Mouse (Mus musculus): ENCODE results near the gene Tmem104. TPM values are rescaled to one million over a fixed set of nuclear protein-coding genes. Genes with fewer than 3 reads are reported as not detected.

The Tmem104 gene
- polyA plus RNA-seq, 1 experiment from 2014 or later: 8.6 TPM

DNA sequence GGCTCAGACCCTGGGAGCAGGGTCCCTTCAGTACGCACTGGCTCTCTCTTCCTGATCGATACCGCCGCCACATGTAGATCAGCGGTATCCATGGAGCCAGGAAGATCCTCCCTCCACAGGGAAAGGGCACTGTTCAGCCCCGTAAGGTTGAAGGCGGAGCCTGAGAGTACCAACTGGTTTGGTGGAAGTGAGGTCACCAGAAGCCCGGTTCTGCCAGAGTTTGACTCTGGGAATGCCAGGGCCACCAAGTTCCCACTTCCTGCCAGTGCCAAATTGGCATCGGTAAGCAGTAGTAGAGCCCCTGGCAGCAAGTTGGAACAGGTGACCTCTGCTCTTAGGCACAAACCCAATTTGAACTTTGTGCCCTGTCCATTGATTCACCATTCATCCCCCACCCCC, 22.3 kb upstream of the Tmem104 start:
- peak overlapping the region; percentile 71 for H3K9ac ChIP-seq (ENCODE audit: low read length)
- no peak for ATAC-seq (ENCODE audit: low read depth)
- peaks cover 21% of the 10 kb centered on the region for H3K4me1 ChIP-seq (replicated peaks; ENCODE audit: control insufficient read depth, insufficient read depth, low read length)
- H3K36me3 ChIP-seq (ENCODE audit: control insufficient read depth, insufficient read depth, low read length): no peaks in the 10 kb centered on the region
- 1% methylated on average over 9 of the region's 9 CpGs for WGBS
- no peak overlapping the region for H3K27ac ChIP-seq (ENCODE audit: low read length)
- H3K27me3 ChIP-seq (ENCODE audit: control insufficient read depth, insufficient read depth, low read depth, low read length): peaks cover 12% of the 10 kb centered on the region
- peak overlapping the region; percentile 76 for H3K4me3 ChIP-seq (ENCODE audit: low read length)
- H3K4me2 ChIP-seq (ENCODE audit: low read depth, low read length): peak overlapping the region; percentile 88
- H3K9me3 ChIP-seq (ENCODE audit: control insufficient read depth, low read length): no peaks in the 10 kb centered on the region

DNA sequence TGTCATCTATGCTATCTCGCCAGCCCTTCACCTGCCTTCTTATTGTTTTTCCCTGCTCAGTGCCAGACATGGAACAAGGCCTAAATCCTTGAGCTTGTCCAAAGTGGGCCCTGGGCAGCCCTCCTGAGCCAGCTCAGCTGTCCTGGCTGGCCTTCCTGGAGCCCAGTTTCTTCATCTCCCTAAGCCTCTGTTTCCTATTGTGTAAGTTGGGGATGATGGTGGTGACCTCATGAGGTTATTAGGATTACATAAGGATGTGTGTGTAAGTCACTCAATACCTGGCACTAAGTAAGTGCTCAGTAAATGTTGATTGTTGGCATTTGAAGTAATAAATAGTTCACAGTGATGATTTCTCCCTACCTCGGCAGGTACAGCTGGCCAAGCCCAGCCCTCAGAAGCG, 20.5 kb upstream of the Tmem104 start:
- Histone ChIP-seq H3K4me2 (ENCODE audit: low read depth, low read length) (no peak overlapping the region), H3K4me1 (replicated peaks; ENCODE audit: control insufficient read depth, insufficient read depth, low read length) (peaks cover 21% of the 10 kb centered on the region), H3K9me3 (ENCODE audit: control insufficient read depth, low read length) (no peaks in the 10 kb centered on the region), H3K27me3 (ENCODE audit: control insufficient read depth, insufficient read depth, low read depth, low read length) (peaks cover 12% of the 10 kb centered on the region), H3K9ac (ENCODE audit: low read length) (no peak overlapping the region), H3K27ac (ENCODE audit: low read length) (no peak overlapping the region), H3K4me3 (ENCODE audit: low read length) (no peak overlapping the region), H3K36me3 (ENCODE audit: control insufficient read depth, insufficient read depth, low read length) (no peaks in the 10 kb centered on the region)
- ATAC-seq (ENCODE audit: low read depth): no peak
- 74% methylated on average over 3 of the region's 3 CpGs for WGBS

DNA sequence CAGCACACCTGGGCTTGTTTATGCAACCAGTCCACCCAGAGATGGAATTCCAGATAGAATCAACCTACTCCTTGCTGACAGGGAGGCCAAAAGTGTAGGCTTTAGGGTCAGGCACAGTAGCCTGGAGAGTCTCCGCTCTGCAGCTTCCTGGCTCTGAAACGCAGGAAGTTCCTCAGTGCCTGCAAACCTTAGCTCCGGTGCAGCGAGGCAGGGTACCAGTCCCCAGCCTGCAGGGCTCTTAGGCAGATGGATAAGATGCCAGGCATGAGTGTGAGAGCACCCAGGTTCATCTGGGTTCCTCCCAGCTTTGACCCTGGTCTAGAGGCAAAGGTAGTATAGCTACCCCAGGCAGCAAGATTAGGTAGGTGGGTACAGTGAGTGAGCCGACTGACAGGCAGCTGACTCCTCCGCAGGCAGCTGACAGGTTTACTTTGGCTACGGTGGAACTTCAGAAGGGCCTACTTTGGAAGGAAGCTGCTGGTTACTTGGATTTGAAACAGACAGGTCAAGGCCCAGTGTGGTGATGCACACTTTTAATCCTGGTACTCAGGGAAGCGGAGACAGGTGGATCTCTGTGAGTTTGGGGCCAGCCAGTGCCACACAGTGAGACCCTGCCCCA, 19.5 kb upstream of the Tmem104 start:
- Histone ChIP-seq H3K4me2 (ENCODE audit: low read depth, low read length) (no peak overlapping the region), H3K9me3 (ENCODE audit: control insufficient read depth, low read length) (no peaks in the 10 kb centered on the region), H3K4me3 (ENCODE audit: low read length) (no peak overlapping the region), H3K27me3 (ENCODE audit: control insufficient read depth, insufficient read depth, low read depth, low read length) (peaks cover 12% of the 10 kb centered on the region), H3K4me1 (replicated peaks; ENCODE audit: control insufficient read depth, insufficient read depth, low read length) (peaks cover 21% of the 10 kb centered on the region), H3K36me3 (ENCODE audit: control insufficient read depth, insufficient read depth, low read length) (no peaks in the 10 kb centered on the region), H3K9ac (ENCODE audit: low read length) (no peak overlapping the region), H3K27ac (ENCODE audit: low read length) (no peak overlapping the region)
- ATAC-seq (ENCODE audit: low read depth): no peak
- WGBS: 77% methylated on average over 8 of the region's 8 CpGs

DNA sequence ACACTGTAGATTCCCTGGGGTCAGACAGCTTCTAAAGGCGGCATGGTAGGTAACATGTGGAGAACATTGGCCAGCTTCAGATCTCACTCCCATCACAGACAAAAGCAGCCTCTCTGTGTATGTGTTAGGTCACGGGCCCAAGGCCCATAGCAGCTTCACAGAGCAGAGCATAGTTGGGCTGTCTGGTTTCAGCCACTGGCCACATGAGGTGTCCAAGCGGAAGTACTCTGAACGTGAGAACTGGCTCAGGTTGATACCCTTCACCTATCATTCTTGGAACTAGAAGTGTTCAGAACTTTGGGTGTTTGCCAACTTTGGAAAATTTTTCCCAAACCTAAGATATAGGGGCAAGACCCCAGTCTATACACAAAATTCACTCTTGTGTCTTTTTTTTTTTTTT, 17.9 kb upstream of the Tmem104 start:
- Histone ChIP-seq H3K36me3 (ENCODE audit: control insufficient read depth, insufficient read depth, low read length) (no peaks in the 10 kb centered on the region), H3K4me1 (replicated peaks; ENCODE audit: control insufficient read depth, insufficient read depth, low read length) (peaks cover 29% of the 10 kb centered on the region), H3K27ac (ENCODE audit: low read length) (no peak overlapping the region), H3K9me3 (ENCODE audit: control insufficient read depth, low read length) (no peaks in the 10 kb centered on the region), H3K27me3 (ENCODE audit: control insufficient read depth, insufficient read depth, low read depth, low read length) (peaks cover 9% of the 10 kb centered on the region), H3K9ac (ENCODE audit: low read length) (no peak overlapping the region), H3K4me3 (ENCODE audit: low read length) (no peak overlapping the region), H3K4me2 (ENCODE audit: low read depth, low read length) (no peak overlapping the region)
- 80% methylated on average over 4 of the region's 4 CpGs for WGBS
- no peak for ATAC-seq (ENCODE audit: low read depth)

DNA sequence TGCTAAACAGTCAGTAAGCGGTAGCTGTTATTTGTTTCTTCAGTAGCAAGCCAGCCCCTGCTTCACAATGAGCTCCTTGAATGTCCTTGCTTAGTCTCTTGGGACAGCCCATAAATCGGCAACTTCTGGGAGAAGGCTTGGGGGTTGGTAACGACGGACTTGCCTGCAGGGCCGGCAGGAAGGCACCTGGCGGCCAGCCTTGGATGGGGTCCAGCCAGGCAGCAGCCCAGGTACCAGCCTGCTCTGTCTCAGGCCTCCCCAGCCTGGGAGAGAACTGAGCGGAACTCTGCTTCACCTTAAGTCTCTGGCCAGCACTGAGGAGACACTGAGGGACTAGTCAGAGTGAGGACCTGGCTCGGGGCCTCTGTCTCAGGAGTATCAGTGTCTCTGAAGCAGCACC, 16.2 kb upstream of the Tmem104 start:
- Histone ChIP-seq H3K4me2 (ENCODE audit: low read depth, low read length) (no peak overlapping the region), H3K36me3 (ENCODE audit: control insufficient read depth, insufficient read depth, low read length) (no peaks in the 10 kb centered on the region), H3K27ac (ENCODE audit: low read length) (no peak overlapping the region), H3K9ac (ENCODE audit: low read length) (no peak overlapping the region), H3K4me3 (ENCODE audit: low read length) (no peak overlapping the region), H3K4me1 (replicated peaks; ENCODE audit: control insufficient read depth, insufficient read depth, low read length) (peaks cover 29% of the 10 kb centered on the region), H3K27me3 (ENCODE audit: control insufficient read depth, insufficient read depth, low read depth, low read length) (0 out of 2 replicates have a peak, but pooled peaks cover 2% of the 10 kb centered on the region), H3K9me3 (ENCODE audit: control insufficient read depth, low read length) (no peaks in the 10 kb centered on the region)
- no peak for ATAC-seq (ENCODE audit: low read depth)
- 36% methylated on average over 8 of the region's 8 CpGs for WGBS

DNA sequence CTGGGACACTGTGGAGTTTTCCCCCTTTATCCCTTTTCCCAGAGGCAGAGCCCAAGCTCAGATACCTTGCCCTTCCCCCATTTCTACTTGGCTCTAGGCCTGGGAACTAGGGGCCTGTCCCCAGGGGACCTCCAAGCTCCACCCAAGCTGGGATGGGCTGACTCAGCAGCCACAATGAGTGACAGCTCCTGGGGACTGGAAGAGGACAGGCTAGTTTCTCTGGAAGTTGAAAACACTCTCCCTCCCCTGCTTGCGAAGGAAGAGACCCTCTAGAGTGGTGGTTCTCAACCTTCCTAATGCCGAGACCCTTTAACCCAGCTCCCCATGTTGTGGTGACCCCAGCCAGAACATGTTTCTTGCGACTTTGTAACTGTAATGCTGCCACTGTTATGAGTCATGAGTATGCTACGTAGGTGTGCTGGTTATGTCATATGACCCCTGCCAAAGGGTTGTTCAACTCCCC, 14.4 kb upstream of the Tmem104 start:
- Histone ChIP-seq H3K36me3 (ENCODE audit: control insufficient read depth, insufficient read depth, low read length) (no peaks in the 10 kb centered on the region), H3K9me3 (ENCODE audit: control insufficient read depth, low read length) (no peaks in the 10 kb centered on the region), H3K9ac (ENCODE audit: low read length) (no peak overlapping the region), H3K27me3 (ENCODE audit: control insufficient read depth, insufficient read depth, low read depth, low read length) (0 out of 2 replicates have a peak, but pooled peaks cover 2% of the 10 kb centered on the region), H3K4me2 (ENCODE audit: low read depth, low read length) (peak overlapping the region; percentile 33; the same call in 1 of the 2 replicates), H3K4me3 (ENCODE audit: low read length) (no peak overlapping the region), H3K27ac (ENCODE audit: low read length) (peak overlapping the region; percentile 71), H3K4me1 (replicated peaks; ENCODE audit: control insufficient read depth, insufficient read depth, low read length) (peaks cover 41% of the 10 kb centered on the region)
- peak; percentile 38 for ATAC-seq (ENCODE audit: low read depth)
- 42% methylated on average over 4 of the region's 4 CpGs for WGBS

DNA sequence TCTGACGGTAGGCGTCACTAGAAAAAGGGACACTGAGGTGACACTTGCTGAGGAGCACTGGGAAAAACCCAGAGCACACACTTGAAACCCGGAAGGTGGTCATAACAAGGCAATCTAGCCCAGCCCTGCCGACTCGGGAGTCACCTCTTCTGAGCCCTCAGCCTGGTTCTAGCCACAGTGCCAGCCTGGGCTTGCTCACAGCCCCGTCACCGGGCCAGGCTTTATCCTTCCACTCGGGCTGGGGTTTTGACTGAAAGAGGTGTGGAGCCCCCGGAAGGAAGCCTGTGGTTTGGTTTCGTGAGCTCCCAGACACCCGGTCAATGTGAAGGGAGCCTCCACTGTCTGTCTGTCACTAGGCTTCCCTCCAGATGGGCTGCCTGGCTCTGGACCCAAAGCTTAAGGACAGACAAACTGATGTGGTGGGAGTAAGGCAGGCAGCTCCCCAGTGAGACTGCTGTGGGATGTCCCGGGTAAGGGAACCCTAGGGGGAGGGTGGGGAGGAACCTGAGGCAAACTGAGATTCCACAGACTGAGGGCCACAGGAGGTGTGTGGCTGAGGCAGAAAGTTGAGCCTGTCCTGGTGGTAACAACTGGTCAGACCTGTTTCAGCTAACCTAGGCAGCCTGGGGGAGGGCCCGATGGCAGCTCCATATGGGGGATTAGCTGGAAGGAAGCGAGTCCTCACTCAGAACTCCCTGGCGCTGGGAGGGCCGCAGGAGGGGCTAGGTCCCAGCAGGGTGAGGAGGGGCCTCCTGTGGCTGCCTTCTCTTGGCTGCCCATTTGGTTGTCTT, 13.5 kb upstream of the Tmem104 start:
- H3K9me3 ChIP-seq (ENCODE audit: control insufficient read depth, low read length): no peaks in the 10 kb centered on the region
- 0 out of 2 replicates have a peak, but pooled peaks cover 2% of the 10 kb centered on the region for H3K27me3 ChIP-seq (ENCODE audit: control insufficient read depth, insufficient read depth, low read depth, low read length)
- peak overlapping the region; percentile 27; the same call in 1 of the 2 replicates for H3K9ac ChIP-seq (ENCODE audit: low read length)
- no peak overlapping the region for H3K4me3 ChIP-seq (ENCODE audit: low read length)
- ATAC-seq (ENCODE audit: low read depth): peak; percentile 80
- peaks cover 44% of the 10 kb centered on the region for H3K4me1 ChIP-seq (replicated peaks; ENCODE audit: control insufficient read depth, insufficient read depth, low read length)
- peak overlapping the region; percentile 33 for H3K4me2 ChIP-seq (ENCODE audit: low read depth, low read length)
- WGBS: 17% methylated on average over 16 of the region's 16 CpGs
- no peaks in the 10 kb centered on the region for H3K36me3 ChIP-seq (ENCODE audit: control insufficient read depth, insufficient read depth, low read length)
- H3K27ac ChIP-seq (ENCODE audit: low read length): peak overlapping the region; percentile 71

DNA sequence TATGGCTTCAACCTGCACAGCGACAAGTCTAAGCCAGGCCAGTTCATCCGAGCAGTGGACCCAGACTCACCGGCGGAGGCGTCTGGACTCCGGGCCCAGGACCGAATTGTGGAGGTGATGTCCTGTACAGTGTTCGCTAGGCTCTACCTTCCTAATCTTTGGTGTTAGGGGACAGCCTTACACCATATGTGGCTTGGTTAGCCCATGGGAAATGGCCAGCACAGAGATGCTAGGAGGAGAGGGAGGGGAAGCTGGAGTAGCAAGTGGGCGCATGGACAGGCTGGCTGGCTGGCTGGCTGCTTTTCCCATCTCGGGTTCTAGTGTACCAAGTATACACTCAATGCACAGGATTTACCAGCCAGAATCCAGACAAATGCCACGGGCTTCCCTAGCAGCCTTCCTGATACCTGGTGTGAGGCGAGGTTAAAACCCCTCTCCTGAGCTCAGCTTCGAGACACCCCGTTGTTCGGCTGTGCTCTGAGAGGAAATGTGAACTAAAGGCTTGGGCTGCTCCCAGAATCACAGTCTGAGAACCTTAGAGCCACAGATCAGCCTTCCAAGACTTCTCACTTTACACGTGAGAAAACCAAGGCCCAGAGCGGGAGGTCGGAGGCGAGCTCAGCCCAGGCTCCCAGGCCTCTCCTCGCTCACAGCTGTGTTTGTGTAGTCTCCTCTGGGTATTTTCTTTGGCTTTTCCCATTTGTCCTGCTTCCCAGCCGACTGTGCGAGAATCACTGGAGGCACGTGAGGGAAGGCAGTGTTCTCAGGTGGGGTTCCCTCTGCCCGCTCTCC, 10.7 kb upstream of the Tmem104 start:
- Histone ChIP-seq H3K27ac (ENCODE audit: low read length) (no peak overlapping the region), H3K9me3 (ENCODE audit: control insufficient read depth, low read length) (no peaks in the 10 kb centered on the region), H3K4me2 (ENCODE audit: low read depth, low read length) (no peak overlapping the region), H3K9ac (ENCODE audit: low read length) (no peak overlapping the region), H3K36me3 (ENCODE audit: control insufficient read depth, insufficient read depth, low read length) (no peaks in the 10 kb centered on the region), H3K4me3 (ENCODE audit: low read length) (no peak overlapping the region), H3K27me3 (ENCODE audit: control insufficient read depth, insufficient read depth, low read depth, low read length) (0 out of 2 replicates have a peak, but pooled peaks cover 2% of the 10 kb centered on the region), H3K4me1 (replicated peaks; ENCODE audit: control insufficient read depth, insufficient read depth, low read length) (peaks cover 42% of the 10 kb centered on the region)
- ATAC-seq (ENCODE audit: low read depth): no peak
- 60% methylated on average over 24 of the region's 24 CpGs for WGBS
